Mouse (Mus musculus): ENCODE results near the gene Syvn1. TPM values are rescaled to one million over a fixed set of nuclear protein-coding genes. Genes with fewer than 3 reads are reported as not detected.

Syvn1 gene
- total and polyA plus RNA-seq, 3 experiments = 21.3 to 24.2 (median 23.1) TPM

DNA sequence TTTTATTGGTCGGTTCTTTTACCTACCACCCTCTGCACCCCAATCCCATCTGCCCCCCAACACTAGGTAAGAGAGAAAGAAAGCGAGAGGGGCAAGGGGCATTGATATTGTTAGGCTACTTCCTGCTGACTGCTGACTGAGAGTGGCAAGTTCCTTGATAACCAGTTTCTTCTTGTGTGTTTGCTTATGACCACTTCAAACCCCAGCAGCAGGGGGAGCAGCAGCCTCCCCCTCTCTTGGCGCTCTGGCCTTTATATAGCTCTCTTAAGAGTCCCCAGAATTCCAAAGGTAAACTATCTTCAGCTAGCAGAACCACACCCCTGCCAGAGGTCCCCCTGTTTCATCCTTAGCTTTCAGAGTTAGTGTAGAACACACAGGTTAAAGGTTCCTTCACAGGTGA, 26.1 kb upstream of the Syvn1 start:
- peaks cover 3% of the 10 kb centered on the region; the same call in 1 of the 2 replicates for H3K27me3 ChIP-seq (ENCODE audit: control insufficient read depth, insufficient read depth, low read length)
- no peak overlapping the region for H3K27ac ChIP-seq
- H3K4me1 ChIP-seq (ENCODE audit: control insufficient read depth, insufficient read depth, low read length) = no peaks in the 10 kb centered on the region
- WGBS = 48% methylated on average over 3 of the region's 3 CpGs
- no peak overlapping the region for H3K9ac ChIP-seq (ENCODE audit: low read depth, low read length)
- no peaks in the 10 kb centered on the region for H3K36me3 ChIP-seq (ENCODE audit: control insufficient read depth, insufficient read depth, low read length)
- TF ChIP-seq CTCF (IDR thresholded peaks at IDR 0.05) = 0 out of 2 replicates have a peak, but pooled peaks have one; percentile 6
- no peak for TF ChIP-seq EP300 (IDR thresholded peaks at IDR 0.05; ENCODE audit: insufficient read depth, low read depth, low read length)
- TF ChIP-seq POLR2A (IDR thresholded peaks at IDR 0.05; ENCODE audit: insufficient read depth, low read depth, low read length) = no peak
- no peaks in the 10 kb centered on the region for H3K79me2 ChIP-seq (replicated peaks; ENCODE audit: control insufficient read depth, insufficient read depth, low read length)
- DNase-seq = no peak
- intact Hi-C loops (cut with DNase I) = no loop called here
- no peak overlapping the region for H3K4me3 ChIP-seq

GRCm38 (mm10) chr19:6023059-6023458, 23.3 kb upstream of the Syvn1 start:
- Histone ChIP-seq H3K4me1 (ENCODE audit: control insufficient read depth, insufficient read depth, low read length) (no peaks in the 10 kb centered on the region), H3K27me3 (ENCODE audit: control insufficient read depth, insufficient read depth, low read length) (peaks cover 3% of the 10 kb centered on the region; the same call in 1 of the 2 replicates), H3K9ac (ENCODE audit: low read depth, low read length) (no peak overlapping the region), H3K36me3 (ENCODE audit: control insufficient read depth, insufficient read depth, low read length) (no peaks in the 10 kb centered on the region), H3K4me3 (no peak overlapping the region), H3K27ac (no peak overlapping the region), H3K79me2 (replicated peaks; ENCODE audit: control insufficient read depth, insufficient read depth, low read length) (no peaks in the 10 kb centered on the region)
- TF ChIP-seq POLR2A (IDR thresholded peaks at IDR 0.05; ENCODE audit: insufficient read depth, low read depth, low read length) (no peak), CTCF (IDR thresholded peaks at IDR 0.05) (no peak), EP300 (IDR thresholded peaks at IDR 0.05; ENCODE audit: insufficient read depth, low read depth, low read length) (no peak)
- WGBS = 66% methylated on average over 8 of the region's 8 CpGs
- intact Hi-C loops (cut with DNase I) = no loop called here
- DNase-seq = no peak

- H3K79me2 ChIP-seq (replicated peaks; ENCODE audit: control insufficient read depth, insufficient read depth, low read length) = no peaks in the 10 kb centered on the region
- WGBS = 65% methylated on average over 7 of the region's 7 CpGs
- intact Hi-C loops (cut with DNase I) = no loop called here
- TF ChIP-seq CTCF (IDR thresholded peaks at IDR 0.05) (no peak), POLR2A (IDR thresholded peaks at IDR 0.05; ENCODE audit: insufficient read depth, low read depth, low read length) (no peak), EP300 (IDR thresholded peaks at IDR 0.05; ENCODE audit: insufficient read depth, low read depth, low read length) (no peak)
- no peak overlapping the region for H3K27ac ChIP-seq
- no peak for DNase-seq
- no peak overlapping the region for H3K9ac ChIP-seq (ENCODE audit: low read depth, low read length)
- H3K36me3 ChIP-seq (ENCODE audit: control insufficient read depth, insufficient read depth, low read length) = no peaks in the 10 kb centered on the region
- H3K4me1 ChIP-seq (ENCODE audit: control insufficient read depth, insufficient read depth, low read length) = no peaks in the 10 kb centered on the region
- H3K27me3 ChIP-seq (ENCODE audit: control insufficient read depth, insufficient read depth, low read length) = peaks cover 3% of the 10 kb centered on the region; the same call in 1 of the 2 replicates
- no peak overlapping the region for H3K4me3 ChIP-seq
Observed at GRCm38 (mm10) chr19:6023930-6024329, 22.4 kb upstream of the Syvn1 start.

DNA sequence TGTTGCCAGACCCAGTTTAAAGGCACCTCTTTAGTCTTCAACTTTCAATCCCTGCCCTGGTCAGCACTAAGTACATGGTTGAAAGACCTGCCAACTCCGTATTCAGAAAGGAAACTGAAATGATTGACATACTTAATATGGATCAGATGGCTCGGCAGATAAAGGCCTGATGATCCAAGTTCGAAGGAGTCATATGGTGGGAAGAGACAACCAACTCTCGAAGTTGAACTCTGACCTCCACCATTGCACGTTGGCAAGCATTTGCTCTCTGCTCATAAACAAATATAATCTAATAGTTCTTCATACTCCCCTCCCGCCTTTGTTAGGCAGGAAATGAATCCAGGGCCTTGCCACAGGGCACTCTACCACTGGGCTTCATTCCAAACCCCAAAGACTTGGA, 17.4 kb upstream of the Syvn1 start:
- intact Hi-C loops (cut with DNase I) = no loop called here
- WGBS = 65% methylated on average over 6 of the region's 6 CpGs
- no peak for TF ChIP-seq POLR2A (IDR thresholded peaks at IDR 0.05; ENCODE audit: insufficient read depth, low read depth, low read length)
- TF ChIP-seq CTCF (IDR thresholded peaks at IDR 0.05) = no peak
- TF ChIP-seq EP300 (IDR thresholded peaks at IDR 0.05; ENCODE audit: insufficient read depth, low read depth, low read length) = no peak
- Histone ChIP-seq H3K79me2 (replicated peaks; ENCODE audit: control insufficient read depth, insufficient read depth, low read length) (no peaks in the 10 kb centered on the region), H3K27me3 (ENCODE audit: control insufficient read depth, insufficient read depth, low read length) (no peaks in the 10 kb centered on the region), H3K4me1 (ENCODE audit: control insufficient read depth, insufficient read depth, low read length) (no peaks in the 10 kb centered on the region), H3K4me3 (no peak overlapping the region), H3K27ac (no peak overlapping the region), H3K9ac (ENCODE audit: low read depth, low read length) (no peak overlapping the region), H3K36me3 (ENCODE audit: control insufficient read depth, insufficient read depth, low read length) (no peaks in the 10 kb centered on the region)
- no peak for DNase-seq

DNA sequence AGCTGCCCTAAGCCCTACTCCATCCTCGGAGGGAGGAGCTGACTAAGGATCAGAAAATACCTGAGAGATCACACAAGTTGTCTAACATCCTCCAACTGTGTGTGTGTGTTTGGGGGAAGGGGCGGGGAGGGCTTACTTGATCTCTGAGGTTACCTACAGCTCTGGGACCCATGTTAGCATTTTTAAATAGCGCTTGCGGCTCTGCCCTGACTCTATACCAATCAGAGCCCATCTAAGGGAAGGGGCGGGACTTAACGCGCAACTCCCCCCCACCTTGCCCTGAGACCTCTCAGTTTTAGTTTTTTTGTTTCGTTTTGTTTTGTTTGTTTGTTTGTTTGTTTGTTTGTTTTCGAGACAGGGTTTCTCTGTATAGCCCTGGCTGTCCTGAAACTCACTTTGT, 16.9 kb upstream of the Syvn1 start:
- intact Hi-C loops (cut with DNase I) = no loop called here

GRCm38 (mm10) chr19:6030520-6031280, 15.7 kb upstream of the Syvn1 start:
- no peak overlapping the region for H3K9ac ChIP-seq (ENCODE audit: low read depth, low read length)
- H3K36me3 ChIP-seq (ENCODE audit: control insufficient read depth, insufficient read depth, low read length) = no peaks in the 10 kb centered on the region
- H3K27ac ChIP-seq = no peak overlapping the region
- intact Hi-C loops (cut with DNase I) = no loop called here
- TF ChIP-seq EP300 (IDR thresholded peaks at IDR 0.05; ENCODE audit: insufficient read depth, low read depth, low read length) (no peak), CTCF (IDR thresholded peaks at IDR 0.05) (no peak), POLR2A (IDR thresholded peaks at IDR 0.05; ENCODE audit: insufficient read depth, low read depth, low read length) (no peak)
- H3K79me2 ChIP-seq (replicated peaks; ENCODE audit: control insufficient read depth, insufficient read depth, low read length) = no peaks in the 10 kb centered on the region
- no peaks in the 10 kb centered on the region for H3K4me1 ChIP-seq (ENCODE audit: control insufficient read depth, insufficient read depth, low read length)
- no peaks in the 10 kb centered on the region for H3K27me3 ChIP-seq (ENCODE audit: control insufficient read depth, insufficient read depth, low read length)
- no peak for DNase-seq
- WGBS = 65% methylated on average over 14 of the region's 14 CpGs
- H3K4me3 ChIP-seq = no peak overlapping the region

More for the DNA sequence above, 16.9 kb upstream of the Syvn1 start:
- no peaks in the 10 kb centered on the region for H3K27me3 ChIP-seq (ENCODE audit: control insufficient read depth, insufficient read depth, low read length)
- H3K4me3 ChIP-seq = no peak overlapping the region
- H3K27ac ChIP-seq = no peak overlapping the region
- H3K4me1 ChIP-seq (ENCODE audit: control insufficient read depth, insufficient read depth, low read length) = no peaks in the 10 kb centered on the region
- H3K9ac ChIP-seq (ENCODE audit: low read depth, low read length) = no peak overlapping the region
- no peak for TF ChIP-seq EP300 (IDR thresholded peaks at IDR 0.05; ENCODE audit: insufficient read depth, low read depth, low read length)
- TF ChIP-seq CTCF (IDR thresholded peaks at IDR 0.05) = no peak
- TF ChIP-seq POLR2A (IDR thresholded peaks at IDR 0.05; ENCODE audit: insufficient read depth, low read depth, low read length) = no peak
- 73% methylated on average over 9 of the region's 9 CpGs for WGBS
- DNase-seq = no peak
- H3K36me3 ChIP-seq (ENCODE audit: control insufficient read depth, insufficient read depth, low read length) = no peaks in the 10 kb centered on the region
- H3K79me2 ChIP-seq (replicated peaks; ENCODE audit: control insufficient read depth, insufficient read depth, low read length) = no peaks in the 10 kb centered on the region

All from heart, adult 2 months (tissue).